Mouse (Mus musculus) thymus, adult 2 months (tissue): ENCODE results near the gene Ano8. TPM values are rescaled to one million over a fixed set of nuclear protein-coding genes. Genes with fewer than 3 reads are reported as not detected.
"Not testable (repeated sequence)": the region's sequence is repeated elsewhere in the genome, so short reads cannot be mapped to it uniquely, and the experiment has no call there.

Source experiments
- DNase-seq: peaks from one replicate; pipeline ENCODE4 v3.0.0; 2021
- H3K27ac ChIP-seq: fragments of 200-500 bp; 2 replicates; pipeline ENCODE4 v1.5.1; 2012; ENCODE audit warnings: low read length, control low read depth; ENCODE audit not compliant: control insufficient read depth, insufficient read depth
- H3K27me3 ChIP-seq: fragments of 200-500 bp; 2 replicates; pipeline ENCODE4 v1.6.1; 2012; ENCODE audit warnings: mild to moderate bottlenecking, low read length, moderate library complexity, mixed read lengths; ENCODE audit not compliant: control insufficient read depth, insufficient read depth
- H3K36me3 ChIP-seq: fragments of 200-500 bp; 2 replicates; pipeline ENCODE4 v1.6.1; 2012; ENCODE audit warnings: mild to moderate bottlenecking, low read length, moderate library complexity; ENCODE audit not compliant: control insufficient read depth, insufficient read depth
- H3K4me1 ChIP-seq: fragments of 200-500 bp; replicated peaks from 2 replicates; pipeline ENCODE4 v1.6.1; 2012; ENCODE audit warnings: low read length; ENCODE audit not compliant: control insufficient read depth, insufficient read depth
- H3K4me3 ChIP-seq: fragments of 200-500 bp; 2 replicates; pipeline ENCODE4 v1.5.1; 2012; ENCODE audit warnings: mild to moderate bottlenecking, low read length, control low read depth, moderate library complexity; ENCODE audit not compliant: control insufficient read depth, insufficient read depth
- CTCF ChIP-seq: fragments of 200-500 bp; IDR thresholded peaks from 2 replicates; pipeline ENCODE4 v1.5.1; 2012; ENCODE audit warnings: mild to moderate bottlenecking, control low read depth, low read length, moderate library complexity, borderline replicate concordance; ENCODE audit not compliant: control insufficient read depth, poor library complexity, insufficient read depth; ENCODE audit errors: extremely low read depth
- POLR2A ChIP-seq: fragments of 200-500 bp; IDR thresholded peaks from 2 replicates; pipeline ENCODE4 v1.6.1; 2012; ENCODE audit warnings: mild to moderate bottlenecking, low read length, control low read depth, moderate library complexity; ENCODE audit not compliant: control insufficient read depth, poor library complexity, insufficient read depth; ENCODE audit errors: extremely low read depth
- WGBS: fragments of 180-500 bp; shearing (Covaris S2); methylation state at CpG from one replicate; pipeline ENCODE4 v1.1.7; 2018; 5-methylcytosine and 5-hydroxymethylcytosine counted together
- polyA plus RNA-seq: library from polyadenylated mRNA; depleted of rRNA; stranded (reverse); fragments of >200 nt; gene quantifications from 2 replicates; pipeline ENCODE4 v1.2.3, GENCODE M21; 2012; rRNA removed

The Ano8 gene
- 34.8 and 40.7 TPM in 2 replicates for polyA plus RNA-seq

DNA sequence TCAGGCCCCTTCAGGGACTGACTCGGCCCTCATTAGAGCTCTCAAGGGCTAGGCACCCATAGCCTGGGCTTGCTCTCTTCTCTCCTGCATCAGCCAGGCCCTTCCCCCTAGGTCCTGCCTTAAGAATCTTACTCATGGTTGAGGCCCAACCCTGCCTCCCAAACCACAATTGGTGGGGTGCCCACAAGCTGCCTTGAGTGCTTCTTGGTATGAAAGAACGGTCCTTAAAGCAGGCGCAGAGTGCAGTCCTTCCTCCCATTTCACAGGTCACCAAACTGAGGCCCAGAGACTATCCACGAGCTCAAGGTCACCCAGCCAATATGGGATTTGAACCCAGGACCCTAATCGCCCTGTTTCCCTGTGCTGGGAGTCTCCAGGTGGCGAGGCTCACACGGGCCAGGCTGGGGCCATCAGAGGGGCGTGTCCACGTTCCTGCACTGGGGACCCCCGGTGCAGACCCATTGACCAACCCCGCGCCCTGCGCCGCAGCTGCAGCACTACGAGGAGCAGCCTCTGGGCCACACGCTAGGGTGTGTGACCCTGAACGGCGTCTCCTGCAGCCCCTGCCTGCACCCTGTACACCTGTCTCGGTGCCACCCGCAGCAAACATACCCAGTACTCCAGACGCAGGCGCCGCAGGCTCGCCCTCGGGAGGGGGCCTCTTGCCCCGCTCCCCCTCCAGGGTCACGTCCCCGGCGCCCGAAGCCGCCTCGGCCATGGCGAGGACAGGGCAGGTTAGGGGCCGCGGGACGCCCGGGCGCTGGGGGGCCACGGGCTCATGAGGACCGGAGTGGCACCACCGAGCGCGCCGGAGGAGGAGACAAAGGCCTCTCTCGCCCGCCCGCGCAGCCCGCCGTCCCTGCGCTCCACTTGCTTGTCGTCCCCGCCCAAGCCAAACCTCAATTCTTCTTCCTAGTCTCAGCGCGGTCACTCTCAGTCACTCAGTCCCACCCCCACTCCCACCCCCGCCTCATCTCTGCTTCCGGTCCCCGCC, at the start of gene Ano8:
Gene Ano8, minus strand, starts transcription at position 822 of the 994 bp plus-strand sequence.
- DNase-seq = peak; percentile 83
- Histone ChIP-seq H3K4me3 (peak within 1 kb of the TSS; percentile 83), H3K27me3 (no peaks in the 10 kb centered on the region), H3K4me1 (peaks cover 33% of the 10 kb centered on the region), H3K36me3 (no peaks in the 10 kb centered on the region), H3K27ac (peak within 1 kb of the TSS; percentile 46; the same call in 1 of the 2 replicates)
- TF ChIP-seq CTCF (0 out of 2 replicates have a peak, but pooled peaks have one; percentile 27), POLR2A (no peak)
- WGBS = 5% methylated on average over 58 of the region's 58 CpGs

DNA sequence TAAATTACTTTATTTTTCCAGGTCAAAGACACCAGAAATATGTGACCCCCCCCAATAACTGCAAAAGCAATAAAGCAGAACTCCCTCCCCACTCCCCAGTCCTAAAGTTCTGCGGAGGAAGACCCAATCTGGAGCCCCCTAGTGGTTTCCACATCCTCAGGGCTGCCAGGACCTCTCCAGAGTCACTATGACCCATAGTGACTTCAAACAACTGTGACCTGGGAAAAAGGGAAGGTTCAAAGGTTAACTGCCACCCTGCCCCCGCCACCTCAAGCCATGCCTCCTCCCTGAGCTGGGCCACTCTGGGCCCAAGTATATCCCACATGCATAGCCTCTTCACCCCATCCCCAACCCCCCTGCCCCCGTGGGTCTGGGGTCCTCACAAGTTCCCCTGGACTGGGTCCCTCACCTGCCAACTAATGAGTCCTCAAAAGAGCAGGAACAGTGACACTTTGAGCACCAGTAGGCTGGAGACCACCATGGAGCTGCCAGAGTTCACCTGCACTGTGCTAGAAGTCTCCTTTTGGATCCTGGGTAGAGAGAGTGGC, 48.6 kb upstream of the Ano8 start:
- 88% methylated on average over 3 of the region's 3 CpGs for WGBS
- TF ChIP-seq POLR2A (no peak), CTCF (no peak)
- no peak for DNase-seq
- no peak overlapping the region for H3K27ac ChIP-seq
- H3K4me3 ChIP-seq = no peak overlapping the region
- no peaks in the 10 kb centered on the region for H3K36me3 ChIP-seq
- H3K27me3 ChIP-seq = no peaks in the 10 kb centered on the region
- H3K4me1 ChIP-seq = peaks cover 28% of the 10 kb centered on the region

GRCm38 (mm10) chr8:71530735-71531467, 45.1 kb upstream of the Ano8 start:
- H3K27ac ChIP-seq, H3K27me3 ChIP-seq, H3K4me3 ChIP-seq, H3K36me3 ChIP-seq, DNase-seq: not testable (repeated sequence)
- WGBS = 86% methylated on average over 8 of the region's 12 CpGs
- peaks cover 19% of the 10 kb centered on the region for H3K4me1 ChIP-seq

DNA sequence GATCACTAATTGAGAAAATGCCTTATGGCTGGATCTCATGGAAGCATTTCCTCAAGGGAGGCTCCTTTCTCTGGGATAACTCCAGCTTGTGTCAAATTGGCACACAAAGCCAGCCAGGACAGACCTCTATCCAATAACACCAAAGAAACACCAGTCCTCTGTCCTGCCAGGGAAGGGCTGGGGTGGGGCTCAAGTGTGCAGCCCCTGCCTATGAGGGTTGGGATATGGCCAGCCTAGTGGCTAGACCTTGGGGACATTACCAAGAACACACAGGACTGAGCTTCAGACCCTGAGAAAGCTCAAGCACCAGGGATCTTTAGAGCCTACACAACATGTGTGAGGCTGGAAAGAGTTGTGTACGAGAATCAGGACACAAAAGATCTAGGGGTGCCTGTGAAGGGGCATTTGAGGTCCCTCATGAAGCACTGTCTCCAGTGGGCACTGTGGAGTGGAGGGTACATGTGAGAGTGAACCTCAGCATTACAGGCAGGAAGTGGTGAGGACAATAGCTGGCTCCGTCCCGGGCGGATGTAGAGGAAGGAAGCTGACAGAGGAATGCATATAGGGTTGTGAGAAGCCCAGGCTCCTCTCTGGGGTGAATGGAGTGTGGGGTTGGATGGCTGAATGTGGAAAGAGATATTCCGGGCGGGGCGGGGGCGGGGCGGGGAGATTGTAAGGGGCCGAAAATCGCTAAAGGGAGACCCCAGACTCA, 42.8 kb upstream of the Ano8 start:
- Histone ChIP-seq H3K4me3 (no peak overlapping the region), H3K27me3 (no peaks in the 10 kb centered on the region), H3K27ac (peak overlapping the region; percentile 21; the same call in 1 of the 2 replicates), H3K4me1 (peaks cover 9% of the 10 kb centered on the region), H3K36me3 (no peaks in the 10 kb centered on the region)
- DNase-seq = peak; percentile 57
- TF ChIP-seq POLR2A (no peak), CTCF (no peak)
- WGBS = 11% methylated on average over 11 of the region's 11 CpGs

DNA sequence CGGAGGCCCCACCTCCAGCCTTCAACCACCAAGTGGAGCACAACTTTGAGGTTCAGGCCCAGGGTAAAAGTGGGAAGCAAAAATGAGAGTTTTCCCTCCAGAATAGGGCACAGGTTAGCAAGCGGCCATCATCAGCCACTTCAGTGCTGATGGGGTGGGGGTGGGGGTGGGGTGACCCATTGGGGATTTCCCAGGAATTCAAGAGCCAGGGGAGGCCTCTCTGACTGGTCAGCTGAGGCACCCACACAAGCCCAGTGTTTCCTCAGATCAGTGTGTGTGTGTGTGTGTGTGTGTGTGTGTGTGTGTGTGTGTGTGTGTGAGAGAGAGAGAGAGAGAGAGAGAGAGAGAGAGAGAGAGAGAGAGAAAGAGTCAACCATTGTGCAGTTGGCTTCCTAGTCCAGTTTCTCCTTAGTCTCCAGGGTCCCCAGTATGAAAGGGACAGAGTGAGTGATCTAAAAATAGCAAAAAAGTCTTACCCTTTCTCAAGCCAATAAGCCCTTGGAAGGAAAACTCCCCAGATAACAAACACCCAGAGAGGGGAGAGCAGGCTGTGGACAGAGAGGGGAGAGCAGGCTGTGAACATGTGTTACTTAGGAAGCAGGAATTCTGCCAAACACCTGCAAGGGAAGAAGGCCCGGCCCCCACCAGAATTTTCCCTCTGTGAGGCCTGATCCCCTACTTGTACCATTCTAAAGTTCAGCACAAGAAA, 41.6 kb upstream of the Ano8 start:
- H3K4me3 ChIP-seq = no peak overlapping the region
- no peak for DNase-seq
- no peak for TF ChIP-seq CTCF
- no peak for TF ChIP-seq POLR2A
- no peaks in the 10 kb centered on the region for H3K27me3 ChIP-seq
- 67% methylated on average over 3 of the region's 3 CpGs for WGBS
- H3K4me1 ChIP-seq = peaks cover 9% of the 10 kb centered on the region
- H3K27ac ChIP-seq = no peak overlapping the region
- no peaks in the 10 kb centered on the region for H3K36me3 ChIP-seq
